Mouse (Mus musculus) midbrain, embryonic 15.5 days (tissue): ENCODE measurements around the gene 1700011L22Rik. TPM values are rescaled to one million over a fixed set of nuclear protein-coding genes. Genes with fewer than 3 reads are reported as not detected.

Source experiments
- ATAC-seq: fragments of 200-750 bp; cut with Nextera tagmentation; replicated peaks from 2 replicates; pipeline ENCODE4 v1.8.0; 2017; ENCODE audit warnings: moderate TSS enrichment
- H3K27ac ChIP-seq: fragments of 300-500 bp; sonication (generic); 2 replicates; pipeline ENCODE4 v1.5.1; 2015; ENCODE audit warnings: mild to moderate bottlenecking, inconsistent platforms
- H3K27me3 ChIP-seq: fragments of 300-500 bp; sonication (generic); replicated peaks from 2 replicates; pipeline ENCODE4 v1.6.1; 2015; ENCODE audit warnings: inconsistent platforms
- H3K36me3 ChIP-seq: fragments of 300-500 bp; sonication (generic); replicated peaks from 2 replicates; pipeline ENCODE4 v1.6.1; 2015; ENCODE audit warnings: inconsistent platforms
- H3K4me1 ChIP-seq: fragments of 300-500 bp; sonication (generic); 2 replicates; pipeline ENCODE4 v1.6.1; 2015; ENCODE audit warnings: inconsistent platforms
- H3K4me2 ChIP-seq: fragments of 300-500 bp; sonication (generic); 2 replicates; pipeline ENCODE4 v1.6.1; 2015; ENCODE audit warnings: inconsistent platforms, mild to moderate bottlenecking, moderate library complexity
- H3K4me3 ChIP-seq: fragments of 300-500 bp; sonication (generic); 2 replicates; pipeline ENCODE4 v1.5.1; 2015; ENCODE audit warnings: mild to moderate bottlenecking, inconsistent platforms
- H3K9ac ChIP-seq: fragments of 300-500 bp; sonication (generic); 2 replicates; pipeline ENCODE4 v1.6.1; 2015; ENCODE audit warnings: mild to moderate bottlenecking, inconsistent platforms
- H3K9me3 ChIP-seq: fragments of 300-500 bp; sonication (generic); 2 replicates; pipeline ENCODE4 v1.6.1; 2016; ENCODE audit warnings: inconsistent platforms
- WGBS: fragments of 180-500 bp; shearing (Covaris S2); methylation state at CpG from one replicate; pipeline ENCODE4 v1.1.7; 2015; ENCODE audit warnings: mixed read lengths; 5-methylcytosine and 5-hydroxymethylcytosine counted together
- polyA plus RNA-seq: library from polyadenylated mRNA; unstranded; fragments of >200 nt; fragmentation: Nextera tagmentation; extraction: Ambion mirVana; gene quantifications from 2 replicates; pipeline ENCODE4 v1.2.1, GENCODE M21; 2015

The 1700011L22Rik gene
- polyA plus RNA-seq, 1 experiment from 2014 or later: not detected

- Histone ChIP-seq H3K4me3 (no peak overlapping the region), H3K27me3 (no peaks in the 10 kb centered on the region), H3K9ac (no peak overlapping the region), H3K9me3 (no peaks in the 10 kb centered on the region), H3K4me1 (no peaks in the 10 kb centered on the region), H3K4me2 (no peak overlapping the region), H3K36me3 (peaks cover 29% of the 10 kb centered on the region), H3K27ac (no peak overlapping the region)
- no peak for ATAC-seq
- 92% methylated on average over 8 of the region's 8 CpGs for WGBS
Measured at GRCm38 (mm10) chr8:79277264-79277870, 29.0 kb upstream of the 1700011L22Rik start.

- Histone ChIP-seq H3K4me2 (no peak overlapping the region), H3K9me3 (no peaks in the 10 kb centered on the region), H3K4me1 (no peaks in the 10 kb centered on the region), H3K9ac (no peak overlapping the region), H3K4me3 (no peak overlapping the region), H3K36me3 (peaks cover 28% of the 10 kb centered on the region; the same call in 1 of the 2 replicates), H3K27me3 (no peaks in the 10 kb centered on the region), H3K27ac (no peak overlapping the region)
- ATAC-seq: no peak
- WGBS: 94% methylated on average over 10 of the region's 10 CpGs
Measured at GRCm38 (mm10) chr8:79274940-79275339, 26.6 kb upstream of the 1700011L22Rik start.

GRCm38 (mm10) chr8:79273776-79274175 lies 25.4 kb upstream of the 1700011L22Rik start:
- no peaks in the 10 kb centered on the region for H3K4me1 ChIP-seq
- ATAC-seq: no peak
- no peak overlapping the region for H3K4me3 ChIP-seq
- no peaks in the 10 kb centered on the region for H3K9me3 ChIP-seq
- no peak overlapping the region for H3K4me2 ChIP-seq
- no peaks in the 10 kb centered on the region for H3K27me3 ChIP-seq
- no peak overlapping the region for H3K27ac ChIP-seq
- peaks cover 36% of the 10 kb centered on the region; the same call in 1 of the 2 replicates for H3K36me3 ChIP-seq
- no peak overlapping the region for H3K9ac ChIP-seq
- 92% methylated on average over 6 of the region's 6 CpGs for WGBS

GRCm38 (mm10) chr8:79272676-79273075 lies 24.3 kb upstream of the 1700011L22Rik start:
- H3K27ac ChIP-seq: no peak overlapping the region
- H3K4me1 ChIP-seq: no peaks in the 10 kb centered on the region
- H3K27me3 ChIP-seq: no peaks in the 10 kb centered on the region
- H3K36me3 ChIP-seq: peaks cover 38% of the 10 kb centered on the region
- no peaks in the 10 kb centered on the region for H3K9me3 ChIP-seq
- WGBS: 77% methylated on average over 4 of the region's 4 CpGs
- no peak overlapping the region for H3K4me3 ChIP-seq
- no peak for ATAC-seq
- H3K4me2 ChIP-seq: no peak overlapping the region
- no peak overlapping the region for H3K9ac ChIP-seq

DNA sequence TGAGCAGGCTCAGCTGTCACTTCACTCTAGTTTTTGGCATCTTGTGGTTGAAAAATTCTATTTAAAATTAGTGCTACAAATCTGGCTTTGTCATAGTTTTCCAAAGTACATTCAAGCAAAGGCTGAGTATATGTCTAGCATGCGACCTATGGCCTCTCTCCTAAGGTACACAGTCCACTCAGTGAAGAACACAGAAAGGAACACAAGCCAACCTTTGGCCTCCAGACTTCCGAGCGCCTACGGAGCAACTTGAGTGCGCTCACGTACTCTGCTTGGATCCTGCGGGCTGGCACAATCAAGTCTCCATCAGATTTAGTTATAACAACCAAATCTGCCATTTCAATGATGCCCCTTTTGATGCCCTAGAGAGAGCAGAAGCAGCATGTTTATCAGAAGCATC lies 20.6 kb upstream of the 1700011L22Rik start:
- no peak overlapping the region for H3K9ac ChIP-seq
- no peak overlapping the region for H3K27ac ChIP-seq
- no peaks in the 10 kb centered on the region for H3K9me3 ChIP-seq
- no peak overlapping the region for H3K4me3 ChIP-seq
- peaks cover 37% of the 10 kb centered on the region for H3K36me3 ChIP-seq
- no peaks in the 10 kb centered on the region for H3K4me1 ChIP-seq
- no peak overlapping the region for H3K4me2 ChIP-seq
- ATAC-seq: no peak
- 93% methylated on average over 7 of the region's 7 CpGs for WGBS
- no peaks in the 10 kb centered on the region for H3K27me3 ChIP-seq

DNA sequence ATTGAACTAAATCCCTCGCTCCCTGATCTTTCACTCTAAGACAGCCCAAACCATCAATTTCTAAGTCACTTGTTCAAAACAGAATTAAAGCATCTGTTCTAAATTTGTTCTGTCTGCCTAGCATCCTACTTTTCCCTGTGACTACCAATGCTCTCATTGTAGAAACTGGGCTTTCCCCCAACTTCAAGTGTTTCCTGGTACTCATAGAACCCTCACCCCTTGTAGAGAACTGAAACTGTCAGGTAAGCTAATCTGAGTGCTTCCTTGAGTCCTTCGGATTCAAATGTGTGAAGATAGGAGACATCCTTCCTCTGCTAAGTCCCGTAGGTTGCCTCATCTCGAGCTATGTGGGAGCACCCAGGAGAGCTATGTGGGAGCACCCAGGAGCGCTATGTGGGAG lies 13.6 kb upstream of the 1700011L22Rik start:
- H3K36me3 ChIP-seq: peaks cover 5% of the 10 kb centered on the region; the same call in 1 of the 2 replicates
- no peaks in the 10 kb centered on the region for H3K27me3 ChIP-seq
- H3K27ac ChIP-seq: no peak overlapping the region
- no peak overlapping the region for H3K4me2 ChIP-seq
- H3K4me3 ChIP-seq: no peak overlapping the region
- 89% methylated on average over 5 of the region's 5 CpGs for WGBS
- no peaks in the 10 kb centered on the region for H3K9me3 ChIP-seq
- no peaks in the 10 kb centered on the region for H3K4me1 ChIP-seq
- H3K9ac ChIP-seq: no peak overlapping the region
- no peak for ATAC-seq

DNA sequence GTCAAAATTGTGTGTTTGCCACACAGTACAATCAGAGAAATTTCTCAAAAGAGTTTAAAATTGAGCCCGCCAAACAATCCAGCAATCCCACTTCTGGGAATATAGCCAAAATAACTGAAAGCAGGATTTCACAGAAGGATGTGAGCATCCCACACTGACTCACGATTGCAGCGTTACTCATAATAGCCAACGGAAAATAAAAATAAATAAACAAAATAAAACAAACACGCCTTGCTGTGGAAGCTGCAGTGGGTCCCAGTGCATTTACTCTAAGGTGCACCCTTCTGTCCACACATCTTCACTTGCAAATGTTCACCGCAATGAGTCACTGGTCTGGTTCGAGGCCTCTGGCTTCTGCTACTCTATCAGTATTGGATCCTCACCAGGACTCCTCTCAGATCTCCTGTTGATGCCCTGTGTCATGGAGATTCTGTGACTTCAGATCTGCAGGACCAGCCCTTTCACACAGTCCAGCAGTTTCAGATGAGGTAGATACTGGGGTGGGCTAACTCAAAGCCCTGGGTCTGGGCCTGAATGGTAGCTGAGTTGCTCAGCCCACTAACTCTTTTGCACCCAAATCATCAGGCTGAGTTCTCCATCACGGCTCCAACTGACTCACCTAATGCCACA lies 7.8 kb upstream of the 1700011L22Rik start:
- no peaks in the 10 kb centered on the region for H3K27me3 ChIP-seq
- no peak overlapping the region for H3K4me3 ChIP-seq
- H3K9ac ChIP-seq: no peak overlapping the region
- H3K36me3 ChIP-seq: no peaks in the 10 kb centered on the region
- ATAC-seq: no peak
- H3K9me3 ChIP-seq: no peaks in the 10 kb centered on the region
- H3K27ac ChIP-seq: no peak overlapping the region
- WGBS: 77% methylated on average over 8 of the region's 8 CpGs
- no peak overlapping the region for H3K4me2 ChIP-seq
- H3K4me1 ChIP-seq: no peaks in the 10 kb centered on the region

DNA sequence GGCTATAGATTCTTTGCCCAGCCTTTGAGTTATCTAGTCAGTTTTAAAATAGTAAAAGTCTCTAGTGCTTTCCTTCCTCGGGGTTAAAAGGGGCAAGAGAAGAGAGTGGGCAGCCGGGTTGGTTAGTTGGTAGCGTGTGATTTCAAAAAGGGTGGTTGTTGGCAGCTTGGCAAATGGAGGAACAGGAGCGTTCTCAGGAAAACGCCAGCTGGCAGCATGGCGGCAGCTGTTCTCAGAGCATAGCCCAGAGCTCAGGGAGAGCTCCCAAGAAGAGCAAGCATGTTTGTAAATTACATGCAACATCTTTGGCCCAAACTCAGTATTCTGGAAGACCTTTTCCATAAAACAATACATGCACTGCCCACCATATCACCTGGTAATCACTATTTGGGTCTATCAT lies 5.4 kb upstream of the 1700011L22Rik start:
- ATAC-seq: no peak
- 89% methylated on average over 6 of the region's 6 CpGs for WGBS
- no peak overlapping the region for H3K4me2 ChIP-seq
- no peaks in the 10 kb centered on the region for H3K36me3 ChIP-seq
- no peak overlapping the region for H3K27ac ChIP-seq
- no peaks in the 10 kb centered on the region for H3K9me3 ChIP-seq
- H3K27me3 ChIP-seq: no peaks in the 10 kb centered on the region
- H3K9ac ChIP-seq: no peak overlapping the region
- H3K4me3 ChIP-seq: no peak overlapping the region
- no peaks in the 10 kb centered on the region for H3K4me1 ChIP-seq

- H3K4me1 ChIP-seq: no peaks in the 10 kb centered on the region
- no peak for ATAC-seq
- H3K27ac ChIP-seq: no peak overlapping the region
- H3K36me3 ChIP-seq: no peaks in the 10 kb centered on the region
- no peak overlapping the region for H3K4me3 ChIP-seq
- no peaks in the 10 kb centered on the region for H3K27me3 ChIP-seq
- 90% methylated on average over 2 of the region's 2 CpGs for WGBS
- H3K4me2 ChIP-seq: no peak overlapping the region
- no peak overlapping the region for H3K9ac ChIP-seq
- no peaks in the 10 kb centered on the region for H3K9me3 ChIP-seq
Measured at GRCm38 (mm10) chr8:79243422-79243821, 4.9 kb downstream of the 1700011L22Rik start.

DNA sequence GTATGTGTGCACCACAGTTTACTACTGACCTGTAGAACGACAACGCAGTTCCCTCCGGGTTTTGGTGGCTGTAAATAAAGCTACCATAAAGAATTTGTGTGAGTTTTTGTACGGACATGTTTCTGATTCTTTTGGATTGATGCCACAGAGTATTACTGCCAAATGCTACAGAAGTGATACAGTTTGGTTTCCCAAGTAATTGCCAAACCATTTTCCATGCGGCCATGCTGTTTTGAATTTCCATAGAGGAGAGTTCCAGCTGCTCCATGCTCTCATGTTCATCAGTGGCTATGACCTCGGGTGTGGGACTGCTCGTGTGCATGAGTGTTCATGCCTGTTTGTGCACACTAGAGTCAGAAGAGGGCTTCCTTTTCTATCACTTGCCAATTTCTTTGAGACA lies 8.4 kb downstream of the 1700011L22Rik start:
- Histone ChIP-seq H3K4me2 (no peak overlapping the region), H3K4me3 (no peak overlapping the region), H3K4me1 (no peaks in the 10 kb centered on the region), H3K9me3 (no peaks in the 10 kb centered on the region), H3K36me3 (no peaks in the 10 kb centered on the region), H3K9ac (no peak overlapping the region), H3K27me3 (no peaks in the 10 kb centered on the region), H3K27ac (no peak overlapping the region)
- 88% methylated on average over 7 of the region's 7 CpGs for WGBS
- no peak for ATAC-seq

DNA sequence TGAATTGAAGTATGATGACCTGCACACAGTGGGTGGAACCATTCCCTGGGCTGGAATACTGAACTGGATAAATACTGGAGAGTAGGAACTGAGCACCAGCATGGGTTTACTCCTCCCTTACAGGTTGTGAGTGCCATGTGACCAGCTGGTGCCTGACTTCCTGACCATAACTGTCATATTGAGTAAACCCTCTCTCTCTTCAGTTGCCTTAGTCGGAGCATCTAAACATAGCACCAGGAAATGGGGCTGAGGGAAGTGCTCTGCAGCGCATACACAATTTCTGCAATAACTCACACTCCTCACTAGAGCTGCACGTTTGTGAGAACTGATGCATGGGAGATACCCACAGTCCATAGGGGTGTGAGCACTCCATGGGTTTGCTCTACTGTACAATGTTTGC lies 9.1 kb downstream of the 1700011L22Rik start:
- no peak overlapping the region for H3K4me3 ChIP-seq
- ATAC-seq: no peak
- H3K4me1 ChIP-seq: no peaks in the 10 kb centered on the region
- no peaks in the 10 kb centered on the region for H3K9me3 ChIP-seq
- no peaks in the 10 kb centered on the region for H3K36me3 ChIP-seq
- 88% methylated on average over 3 of the region's 3 CpGs for WGBS
- no peaks in the 10 kb centered on the region for H3K27me3 ChIP-seq
- no peak overlapping the region for H3K27ac ChIP-seq
- H3K9ac ChIP-seq: no peak overlapping the region
- H3K4me2 ChIP-seq: no peak overlapping the region

GRCm38 (mm10) chr8:79229266-79229888 lies 19.0 kb downstream of the 1700011L22Rik start:
- no peaks in the 10 kb centered on the region for H3K9me3 ChIP-seq
- H3K36me3 ChIP-seq: no peaks in the 10 kb centered on the region
- ATAC-seq: no peak
- H3K4me2 ChIP-seq: no peak overlapping the region
- H3K27ac ChIP-seq: no peak overlapping the region
- H3K4me3 ChIP-seq: no peak overlapping the region
- 91% methylated on average over 8 of the region's 8 CpGs for WGBS
- no peaks in the 10 kb centered on the region for H3K4me1 ChIP-seq
- no peak overlapping the region for H3K9ac ChIP-seq
- H3K27me3 ChIP-seq: no peaks in the 10 kb centered on the region

DNA sequence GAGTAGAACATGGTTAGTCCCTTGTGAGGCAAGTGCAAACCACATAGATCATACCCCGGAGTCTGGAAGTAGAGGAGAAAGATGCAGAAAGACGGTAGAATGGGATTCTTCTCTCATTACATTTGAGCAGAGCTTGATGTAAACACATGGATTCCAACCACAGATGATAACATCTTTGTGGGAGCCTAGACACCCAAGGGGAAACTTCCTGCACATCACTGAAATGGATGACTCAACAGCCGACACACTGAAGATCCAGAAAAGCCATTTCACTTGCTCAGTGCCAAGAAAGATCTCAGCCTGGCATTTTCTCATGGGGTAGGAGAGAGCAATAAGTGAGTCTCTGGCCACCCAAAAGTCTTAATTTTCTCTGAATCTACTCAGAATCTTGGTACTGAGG lies 20.5 kb downstream of the 1700011L22Rik start:
- Histone ChIP-seq H3K36me3 (no peaks in the 10 kb centered on the region), H3K4me3 (no peak overlapping the region), H3K4me2 (no peak overlapping the region), H3K9ac (no peak overlapping the region), H3K27ac (no peak overlapping the region), H3K9me3 (no peaks in the 10 kb centered on the region), H3K4me1 (no peaks in the 10 kb centered on the region), H3K27me3 (no peaks in the 10 kb centered on the region)
- ATAC-seq: no peak
- WGBS: 98% methylated on average over 3 of the region's 3 CpGs
